Mouse (Mus musculus) lung, adult 2 months (tissue): ENCODE measurements around the gene Layn.

Source experiments
- CTCF ChIP-seq: fragments of 200-500 bp; IDR thresholded peaks from 2 replicates; pipeline ENCODE4 v1.5.1; 2011; ENCODE audit warnings: mild to moderate bottlenecking, low read length, control low read depth; ENCODE audit not compliant: insufficient read depth
- POLR2A ChIP-seq: fragments of 200-500 bp; IDR thresholded peaks from 2 replicates; pipeline ENCODE4 v1.6.1; 2011; ENCODE audit warnings: low read depth, mild to moderate bottlenecking, control low read depth, low read length, borderline replicate concordance; ENCODE audit errors: extremely low read depth

DNA sequence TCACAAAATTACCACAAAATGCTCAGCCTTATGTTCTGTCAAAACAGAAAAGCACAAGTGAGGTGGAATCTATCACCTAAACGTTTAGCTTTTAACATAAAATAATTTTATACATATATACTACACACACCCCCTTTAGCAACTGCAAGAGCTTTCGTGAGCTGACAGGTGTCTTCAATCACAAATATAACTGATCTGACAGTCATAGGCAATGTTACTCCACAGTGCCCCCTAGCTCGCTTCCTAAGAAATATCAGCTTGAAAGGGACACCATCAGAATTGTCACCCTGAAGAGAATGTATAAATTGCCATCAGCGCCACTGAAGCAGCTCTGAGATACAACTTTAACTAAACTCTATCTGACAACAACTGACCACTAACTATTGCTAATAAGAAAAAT is 70.0 kb downstream of the Layn start:
- peak; percentile 41 for TF ChIP-seq CTCF
- no peak for TF ChIP-seq POLR2A
